In the genomic region with DNA sequence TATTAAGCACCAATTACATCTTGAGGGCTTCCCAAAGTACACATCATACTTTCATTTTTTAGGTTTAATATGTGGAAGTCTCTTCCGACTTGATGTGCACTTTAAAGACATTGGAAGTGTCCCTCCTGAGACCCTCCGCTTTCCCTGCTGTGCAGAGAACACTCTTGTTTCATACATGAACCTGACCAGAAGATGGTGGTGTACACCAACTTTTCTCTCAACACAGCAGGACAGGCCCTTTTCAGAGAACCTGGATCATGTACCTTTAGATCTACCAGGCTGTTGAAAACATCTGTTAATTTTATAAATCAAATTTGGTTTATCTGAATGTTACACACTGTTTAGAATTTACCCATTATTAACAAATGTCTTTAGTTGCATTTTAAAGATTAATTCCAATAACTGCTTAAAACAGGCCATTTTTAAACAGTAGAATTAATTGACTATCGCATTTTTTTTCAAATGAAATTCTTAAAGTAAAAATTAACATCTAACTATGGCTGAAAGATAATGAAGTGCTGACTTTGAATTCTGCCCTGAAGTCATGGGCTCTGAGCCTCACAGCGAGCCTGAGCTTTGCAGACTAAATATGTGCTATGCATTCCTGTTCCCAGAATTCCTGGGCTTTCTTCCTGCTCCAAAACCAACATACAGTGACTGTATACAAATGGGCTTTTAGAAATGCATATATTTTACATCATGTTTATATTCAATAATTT, we compare ENCODE assay signal across 13 mouse cellular contexts.
DNase-seq lines count a peak whose midpoint lies in the region; ATAC-seq and TF ChIP-seq lines count a peak whose summit lies in the region.
"Had no signal": no experiment of that assay in that cellular context is flagged by ENCODE, and none has a peak within 500 bp of the region (broad histone marks: within the 10 kb centered on the region; RNA-seq: fewer than 3 reads in every experiment).

No protein-coding gene starts in this region.

- DNase-seq in heart, adult 2 months, result no peak
- peak; percentile 73 for DNase-seq in lung, embryonic 14.5 days
- DNase-seq in lung, postnatal 25 days (ENCODE audit: low spot score), result no peak
- peak; percentile 49 for DNase-seq in embryo, embryonic 11 days
- no peak for DNase-seq in spleen, adult 18-20 months
- DNase-seq: cerebellum, adult 9-11 months; kidney, postnatal 36 days; lung, postnatal 14 days; thymus, postnatal 14 days had no signal

- no peaks in the 10 kb centered on the region for H3K79me2 ChIP-seq in heart, adult 2 months (replicated peaks; ENCODE audit: control insufficient read depth, insufficient read depth, low read length)

- WGBS in heart, adult 2 months, result 77% methylated on average over 4 of the region's 4 CpGs
- WGBS in heart, embryonic 12.5 days, result 76% methylated on average over 4 of the region's 4 CpGs
- 70% methylated on average over 4 of the region's 4 CpGs for WGBS in lung, embryonic 14.5 days
- WGBS in neural tube, embryonic 14.5 days, result 78% methylated on average over 4 of the region's 4 CpGs

- H3K9me3 ChIP-seq in heart, embryonic 12.5 days (replicated peaks), result no peaks in the 10 kb centered on the region
- no peaks in the 10 kb centered on the region for H3K9me3 ChIP-seq in lung, embryonic 14.5 days (ENCODE audit: low read depth, low read length)
- no peaks in the 10 kb centered on the region for H3K9me3 ChIP-seq in neural tube, embryonic 14.5 days (ENCODE audit: control insufficient read depth, low read length)
- H3K9me3 ChIP-seq: heart, embryonic 15.5 days had no signal

- no peak overlapping the region for H3K27ac ChIP-seq in heart, adult 2 months
- no peak overlapping the region for H3K27ac ChIP-seq in heart, embryonic 12.5 days (ENCODE audit: poor library complexity, severe bottlenecking)
- no peak overlapping the region for H3K27ac ChIP-seq in lung, embryonic 14.5 days (ENCODE audit: low read depth)
- no peak overlapping the region for H3K27ac ChIP-seq in neural tube, embryonic 14.5 days (ENCODE audit: low read depth, low read length)
- H3K27ac ChIP-seq: heart, embryonic 15.5 days had no signal

- H3K36me3 ChIP-seq in heart, adult 2 months (ENCODE audit: control insufficient read depth, insufficient read depth, low read length), result no peaks in the 10 kb centered on the region
- H3K36me3 ChIP-seq in heart, embryonic 12.5 days, result no peaks in the 10 kb centered on the region
- no peaks in the 10 kb centered on the region for H3K36me3 ChIP-seq in lung, embryonic 14.5 days (ENCODE audit: insufficient read depth)
- H3K36me3 ChIP-seq in neural tube, embryonic 14.5 days (ENCODE audit: control insufficient read depth, insufficient read depth, low read length), result no peaks in the 10 kb centered on the region
- H3K36me3 ChIP-seq: heart, embryonic 15.5 days had no signal

- peak; percentile 40 for TF ChIP-seq CTCF in heart, adult 2 months (IDR thresholded peaks at IDR 0.05)
- peak; percentile 63 for TF ChIP-seq CTCF in lung, embryonic 14.5 days (IDR thresholded peaks at IDR 0.05; ENCODE audit: low read depth)

- TF ChIP-seq EP300 in heart, adult 2 months (IDR thresholded peaks at IDR 0.05; ENCODE audit: insufficient read depth, low read depth, low read length), result no peak

- no peaks in the 10 kb centered on the region for H3K27me3 ChIP-seq in heart, adult 2 months (ENCODE audit: control insufficient read depth, insufficient read depth, low read length)
- H3K27me3 ChIP-seq in heart, embryonic 12.5 days (replicated peaks), result no peaks in the 10 kb centered on the region
- H3K27me3 ChIP-seq in lung, embryonic 14.5 days (ENCODE audit: insufficient read depth, low read length), result no peaks in the 10 kb centered on the region
- no peaks in the 10 kb centered on the region for H3K27me3 ChIP-seq in neural tube, embryonic 14.5 days (ENCODE audit: control insufficient read depth, insufficient read depth, low read length)
- H3K27me3 ChIP-seq: heart, embryonic 15.5 days had no signal

- no peak for ATAC-seq in heart, embryonic 12.5 days (ENCODE audit: insufficient number of reproducible peaks, low FRiP score)
- ATAC-seq in lung, embryonic 14.5 days (ENCODE audit: insufficient read depth), result 0 out of 2 replicates have a peak, but pooled peaks have one; percentile 68
- ATAC-seq in neural tube, embryonic 14.5 days (ENCODE audit: low read depth), result peak; percentile 60; the same call in 1 of the 2 replicates
- no peak for ATAC-seq in cerebellum, adult (ENCODE audit: insufficient number of reproducible peaks, low FRiP score, low TSS enrichment)

- no peak for TF ChIP-seq POLR2A in heart, adult 2 months (IDR thresholded peaks at IDR 0.05; ENCODE audit: insufficient read depth, low read depth, low read length)

- H3K9ac ChIP-seq in heart, adult 2 months (ENCODE audit: low read depth, low read length), result no peak overlapping the region
- no peak overlapping the region for H3K9ac ChIP-seq in heart, embryonic 12.5 days
- no peak overlapping the region for H3K9ac ChIP-seq in lung, embryonic 14.5 days
- no peak overlapping the region for H3K9ac ChIP-seq in neural tube, embryonic 14.5 days (replicated peaks; ENCODE audit: low read depth, low read length)
- H3K9ac ChIP-seq: heart, embryonic 15.5 days had no signal

- H3K4me1 ChIP-seq in heart, adult 2 months (ENCODE audit: control insufficient read depth, insufficient read depth, low read length), result no peaks in the 10 kb centered on the region
- peaks cover 12% of the 10 kb centered on the region; the same call in 1 of the 2 replicates for H3K4me1 ChIP-seq in heart, embryonic 12.5 days (replicated peaks)
- peaks cover 11% of the 10 kb centered on the region; the same call in 1 of the 2 replicates for H3K4me1 ChIP-seq in lung, embryonic 14.5 days (ENCODE audit: insufficient read depth)
- H3K4me1 ChIP-seq in neural tube, embryonic 14.5 days (ENCODE audit: control insufficient read depth, insufficient read depth, low read length), result no peaks in the 10 kb centered on the region

- H3K4me3 ChIP-seq in heart, adult 2 months, result no peak overlapping the region
- H3K4me3 ChIP-seq in heart, embryonic 12.5 days, result no peak overlapping the region
- no peak overlapping the region for H3K4me3 ChIP-seq in lung, embryonic 14.5 days (ENCODE audit: low read depth, low read length)
- no peak overlapping the region for H3K4me3 ChIP-seq in neural tube, embryonic 14.5 days (ENCODE audit: low read depth, low read length)
- H3K4me3 ChIP-seq: heart, embryonic 15.5 days had no signal

- intact Hi-C loops in heart, adult 2 months (cut with DNase I), result loop anchor here (10.0 kb wide), 1 partner anchor 790 kb away; no protein-coding TSS in a partner anchor

- no peak overlapping the region for H3K4me2 ChIP-seq in heart, embryonic 12.5 days
- H3K4me2 ChIP-seq in lung, embryonic 14.5 days, result no peak overlapping the region
- no peak overlapping the region for H3K4me2 ChIP-seq in neural tube, embryonic 14.5 days (ENCODE audit: low read depth, low read length)
- H3K4me2 ChIP-seq: heart, embryonic 15.5 days had no signal

Comparison
In these comparisons a context has a peak if more than half of its experiments do, and no peak if none do; other contexts are left out.
1. DNase-seq: peak in lung, embryonic 14.5 days (single experiment) and embryo, embryonic 11 days (single experiment); none in heart, adult 2 months (0 of 2), lung, postnatal 25 days (single experiment) and spleen, adult 18-20 months (0 of 2).
2. ATAC-seq: peak in lung, embryonic 14.5 days (single experiment) and neural tube, embryonic 14.5 days (single experiment); none in heart, embryonic 12.5 days (single experiment) and cerebellum, adult (single experiment).